Mouse (Mus musculus): ENCODE data around the gene Gm12355. TPM values are rescaled to one million over a fixed set of nuclear protein-coding genes. Genes with fewer than 3 reads are reported as not detected.
A peak's percentile ranks its signal among the peaks of the same experiment; 100 is the strongest.

Gm12355 gene
- polyA plus RNA-seq, 2 experiments: 0.19 to 0.47 TPM

- Histone ChIP-seq H3K27ac (peak overlapping the region; percentile 95), H3K36me3 (replicated peaks; ENCODE audit: control insufficient read depth, insufficient read depth, low read depth) (no peaks in the 10 kb centered on the region), H3K4me1 (replicated peaks; ENCODE audit: control insufficient read depth in 2 of 2, insufficient read depth in 2 of 2, low read length in 1 of 2) (peaks cover 42 to 49% of the 10 kb centered on the region in 2 experiments), H3K9ac (replicated peaks) (peak overlapping the region; percentile 73), H3K4me3 (ENCODE audit: insufficient read depth in 1 of 2, low read depth in 2 of 2, low read length in 2 of 2) (no peak overlapping the region), H3K4me2 (ENCODE audit: low read depth) (peak overlapping the region; percentile 94), H3K9me3 (ENCODE audit: control insufficient read depth, low read length) (no peaks in the 10 kb centered on the region), H3K27me3 (ENCODE audit: control insufficient read depth, insufficient read depth, low read length) (peaks cover 3% of the 10 kb centered on the region; the same call in 1 of the 2 replicates)
- WGBS (ENCODE audit: insufficient replicate concordance): 46% methylated on average over 8 of the region's 8 CpGs
- TF ChIP-seq EP300 (IDR thresholded peaks at IDR 0.05; ENCODE audit: low read depth) (no peak), CTCF (IDR thresholded peaks at IDR 0.05; ENCODE audit: low read depth) (no peak)
- DNase-seq (ENCODE audit: low read depth in 3 of 3, low spot score in 3 of 3) (no peak), ATAC-seq (ENCODE audit: insufficient read depth) (no peak)
Observed at GRCm38 (mm10) chr11:98589306-98589705, 36.2 kb downstream of the Gm12355 start.

GRCm38 (mm10) chr11:98588833-98589281 is 36.6 kb downstream of the Gm12355 start:
- WGBS (ENCODE audit: insufficient replicate concordance): 49% methylated on average over 6 of the region's 6 CpGs
- H3K36me3 ChIP-seq (replicated peaks; ENCODE audit: control insufficient read depth, insufficient read depth, low read depth): 0 out of 2 replicates have a peak, but pooled peaks cover 3% of the 10 kb centered on the region
- H3K4me3 ChIP-seq (ENCODE audit: insufficient read depth in 1 of 2, low read depth in 2 of 2, low read length in 2 of 2): peak overlapping the region in 1 of 2 experiments; percentile 98; a peak in 1 of 4 replicates
- peaks cover 3% of the 10 kb centered on the region; the same call in 1 of the 2 replicates for H3K27me3 ChIP-seq (ENCODE audit: control insufficient read depth, insufficient read depth, low read length)
- TF ChIP-seq EP300 (IDR thresholded peaks at IDR 0.05; ENCODE audit: low read depth) (no peak), CTCF (IDR thresholded peaks at IDR 0.05; ENCODE audit: low read depth) (no peak)
- peak overlapping the region; percentile 73 for H3K9ac ChIP-seq (replicated peaks)
- peak overlapping the region; percentile 94 for H3K4me2 ChIP-seq (ENCODE audit: low read depth)
- ATAC-seq (ENCODE audit: insufficient read depth) (no peak), DNase-seq (ENCODE audit: low read depth in 3 of 3, low spot score in 3 of 3) (no peak)
- peaks cover 46 to 53% of the 10 kb centered on the region in 2 experiments for H3K4me1 ChIP-seq (replicated peaks; ENCODE audit: control insufficient read depth in 2 of 2, insufficient read depth in 2 of 2, low read length in 1 of 2)
- H3K27ac ChIP-seq: peak overlapping the region; percentile 95
- no peaks in the 10 kb centered on the region for H3K9me3 ChIP-seq (ENCODE audit: control insufficient read depth, low read length)

GRCm38 (mm10) chr11:98587684-98588546 is 37.5 kb downstream of the Gm12355 start:
- DNase-seq (ENCODE audit: low read depth in 3 of 3, low spot score in 3 of 3): peak; percentile 79 to 90 (median 83)
- 5% methylated on average over 20 of the region's 20 CpGs for WGBS (ENCODE audit: insufficient replicate concordance)
- Histone ChIP-seq H3K4me2 (ENCODE audit: low read depth) (peak overlapping the region; percentile 94), H3K9me3 (ENCODE audit: control insufficient read depth, low read length) (no peaks in the 10 kb centered on the region), H3K36me3 (replicated peaks; ENCODE audit: control insufficient read depth, insufficient read depth, low read depth) (peaks cover 7% of the 10 kb centered on the region), H3K9ac (replicated peaks) (peak overlapping the region; percentile 73), H3K27ac (peak overlapping the region; percentile 95), H3K4me3 (ENCODE audit: insufficient read depth in 1 of 2, low read depth in 2 of 2, low read length in 2 of 2) (peak overlapping the region; percentile 73 to 98), H3K4me1 (replicated peaks; ENCODE audit: control insufficient read depth in 2 of 2, insufficient read depth in 2 of 2, low read length in 1 of 2) (peaks cover 50 to 60% of the 10 kb centered on the region in 2 experiments), H3K27me3 (ENCODE audit: control insufficient read depth, insufficient read depth, low read length) (peaks cover 3% of the 10 kb centered on the region; the same call in 1 of the 2 replicates)
- ATAC-seq (ENCODE audit: insufficient read depth): peak; percentile 66
- no peak for TF ChIP-seq CTCF (IDR thresholded peaks at IDR 0.05; ENCODE audit: low read depth)
- TF ChIP-seq EP300 (IDR thresholded peaks at IDR 0.05; ENCODE audit: low read depth): peak; percentile 34; the same call in 1 of the 2 replicates

GRCm38 (mm10) chr11:98586892-98587563 is 38.4 kb downstream of the Gm12355 start, which contains the start of gene Ormdl3:
Ormdl3 (minus strand) TSS chr11:98587368.
- Histone ChIP-seq H3K9me3 (ENCODE audit: control insufficient read depth, low read length) (no peaks in the 10 kb centered on the region), H3K27ac (peak within 1 kb of the TSS; percentile 95), H3K4me3 (ENCODE audit: insufficient read depth in 1 of 2, low read depth in 2 of 2, low read length in 2 of 2) (peak within 1 kb of the TSS; percentile 77 to 98), H3K4me2 (ENCODE audit: low read depth) (peak within 1 kb of the TSS; percentile 94), H3K9ac (replicated peaks) (peak within 1 kb of the TSS; percentile 98), H3K4me1 (replicated peaks; ENCODE audit: control insufficient read depth in 2 of 2, insufficient read depth in 2 of 2, low read length in 1 of 2) (peaks cover 50 to 62% of the 10 kb centered on the region in 2 experiments), H3K27me3 (ENCODE audit: control insufficient read depth, insufficient read depth, low read length) (no peaks in the 10 kb centered on the region), H3K36me3 (replicated peaks; ENCODE audit: control insufficient read depth, insufficient read depth, low read depth) (peaks cover 10% of the 10 kb centered on the region)
- DNase-seq (ENCODE audit: low read depth in 3 of 3, low spot score in 3 of 3) (peak; percentile 96 to 97 (median 96)), ATAC-seq (ENCODE audit: insufficient read depth) (peak; percentile 67)
- WGBS (ENCODE audit: insufficient replicate concordance): 1% methylated on average over 49 of the region's 49 CpGs
- TF ChIP-seq CTCF (IDR thresholded peaks at IDR 0.05; ENCODE audit: low read depth): no peak
- peak; percentile 16; the same call in 1 of the 2 replicates for TF ChIP-seq EP300 (IDR thresholded peaks at IDR 0.05; ENCODE audit: low read depth)
